Mouse (Mus musculus) heart, embryonic 11.5 days (tissue): ENCODE measurements around the gene Per3. TPM values are rescaled to one million over a fixed set of nuclear protein-coding genes. Genes with fewer than 3 reads are reported as not detected.

ENCODE experiments used
- ATAC-seq: fragments of 200-750 bp; cut with Nextera tagmentation; replicated peaks from 2 replicates; pipeline ENCODE4 v1.8.0; 2017; ENCODE audit warnings: moderate library complexity; ENCODE audit not compliant: insufficient number of reproducible peaks, low FRiP score, low TSS enrichment
- H3K27ac ChIP-seq: fragments of 300-500 bp; sonication (generic); 2 replicates; pipeline ENCODE4 v1.5.1; 2014; ENCODE audit warnings: mild to moderate bottlenecking, low read depth, low read length
- H3K27me3 ChIP-seq: fragments of 300-500 bp; sonication (generic); 2 replicates; pipeline ENCODE4 v1.6.1; 2014; ENCODE audit warnings: mild to moderate bottlenecking, low read length, mixed read lengths; ENCODE audit not compliant: control insufficient read depth, insufficient read depth
- H3K36me3 ChIP-seq: fragments of 300-500 bp; sonication (generic); 2 replicates; pipeline ENCODE4 v1.6.1; 2014; ENCODE audit warnings: mild to moderate bottlenecking, low read length, moderate library complexity, mixed read lengths; ENCODE audit not compliant: control insufficient read depth, insufficient read depth
- H3K4me1 ChIP-seq: fragments of 300-500 bp; sonication (generic); 2 replicates; pipeline ENCODE4 v1.6.1; 2014; ENCODE audit warnings: low read length; ENCODE audit not compliant: control insufficient read depth, insufficient read depth
- H3K4me2 ChIP-seq: fragments of 300-500 bp; sonication (generic); 2 replicates; pipeline ENCODE4 v1.6.1; 2014; ENCODE audit warnings: mild to moderate bottlenecking, moderate library complexity
- H3K4me3 ChIP-seq: fragments of 300-500 bp; sonication (generic); 2 replicates; pipeline ENCODE4 v1.5.1; 2014; ENCODE audit warnings: low read depth, low read length
- H3K9ac ChIP-seq: fragments of 300-500 bp; sonication (generic); 2 replicates; pipeline ENCODE4 v1.6.1; 2014; ENCODE audit warnings: mild to moderate bottlenecking, low read depth, low read length, moderate library complexity
- H3K9me3 ChIP-seq: fragments of 300-500 bp; sonication (generic); replicated peaks from 2 replicates; pipeline ENCODE4 v1.6.1; 2016; ENCODE audit warnings: low read length; ENCODE audit not compliant: control insufficient read depth
- WGBS: fragments of 180-500 bp; shearing (Covaris S2); extraction: QIAGEN DNeasy Blood & Tissue Kit; methylation state at CpG from one replicate; pipeline ENCODE4 v1.1.7; 2014; ENCODE audit not compliant: insufficient replicate concordance; 5-methylcytosine and 5-hydroxymethylcytosine counted together
- polyA plus RNA-seq: library from polyadenylated mRNA; unstranded; fragments of >200 nt; fragmentation: Nextera tagmentation; extraction: Ambion mirVana; gene quantifications from 2 replicates; pipeline ENCODE4 v1.2.1, GENCODE M21; 2014

The Per3 gene
- polyA plus RNA-seq, 1 experiment from 2014 or later = 6.7 TPM

DNA sequence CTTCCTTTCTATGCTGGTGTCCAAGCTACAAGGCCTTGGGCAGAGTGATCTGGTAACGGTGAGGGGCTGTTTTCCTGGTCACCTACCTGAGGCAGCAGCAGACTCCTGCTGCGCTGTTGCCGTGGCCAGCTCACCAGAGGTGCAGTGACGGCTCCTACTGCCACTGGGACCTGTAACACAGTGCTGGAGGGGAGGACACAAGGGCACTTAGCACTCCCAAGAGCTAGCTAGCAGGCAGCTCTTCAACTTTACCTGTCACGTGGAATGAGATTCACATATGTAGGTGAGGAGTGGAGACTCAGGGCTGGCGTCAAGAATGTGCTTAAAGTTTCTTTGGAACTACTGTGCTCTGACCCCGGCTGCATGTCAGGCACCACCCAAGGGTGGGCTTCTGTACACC, 34.1 kb downstream of the Per3 start:
- Histone ChIP-seq H3K36me3 (peaks cover 2% of the 10 kb centered on the region), H3K27ac (no peak overlapping the region), H3K27me3 (no peaks in the 10 kb centered on the region), H3K4me1 (peaks cover 3% of the 10 kb centered on the region), H3K9ac (no peak overlapping the region), H3K4me2 (no peak overlapping the region), H3K4me3 (no peak overlapping the region), H3K9me3 (no peaks in the 10 kb centered on the region)
- WGBS = 86% methylated on average over 7 of the region's 7 CpGs
- no peak for ATAC-seq

DNA sequence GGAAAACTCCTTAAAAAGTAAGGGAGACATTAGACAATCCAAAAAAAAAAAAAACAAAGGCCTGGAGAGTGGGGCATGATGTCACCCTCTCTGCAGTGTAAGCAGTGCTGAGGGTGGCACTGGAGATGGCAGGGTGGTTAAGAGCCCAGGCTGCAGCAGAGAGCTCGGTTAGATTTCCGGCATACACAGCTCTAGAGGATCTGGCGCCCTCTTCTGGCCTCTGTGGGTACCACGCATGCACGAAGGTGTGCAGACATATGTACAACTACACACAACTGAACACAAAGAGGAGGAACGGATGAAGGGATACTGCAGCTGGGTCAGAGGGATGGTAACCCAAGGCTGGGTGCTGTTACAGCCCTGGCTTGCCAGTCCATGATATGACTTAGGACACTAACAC, 37.5 kb downstream of the Per3 start:
- no peak for ATAC-seq
- Histone ChIP-seq H3K9ac (no peak overlapping the region), H3K27ac (no peak overlapping the region), H3K4me1 (no peaks in the 10 kb centered on the region), H3K36me3 (peaks cover 3% of the 10 kb centered on the region; the same call in 1 of the 2 replicates), H3K4me2 (no peak overlapping the region), H3K4me3 (no peak overlapping the region), H3K27me3 (no peaks in the 10 kb centered on the region), H3K9me3 (no peaks in the 10 kb centered on the region)
- WGBS = 50% methylated on average over 6 of the region's 6 CpGs

DNA sequence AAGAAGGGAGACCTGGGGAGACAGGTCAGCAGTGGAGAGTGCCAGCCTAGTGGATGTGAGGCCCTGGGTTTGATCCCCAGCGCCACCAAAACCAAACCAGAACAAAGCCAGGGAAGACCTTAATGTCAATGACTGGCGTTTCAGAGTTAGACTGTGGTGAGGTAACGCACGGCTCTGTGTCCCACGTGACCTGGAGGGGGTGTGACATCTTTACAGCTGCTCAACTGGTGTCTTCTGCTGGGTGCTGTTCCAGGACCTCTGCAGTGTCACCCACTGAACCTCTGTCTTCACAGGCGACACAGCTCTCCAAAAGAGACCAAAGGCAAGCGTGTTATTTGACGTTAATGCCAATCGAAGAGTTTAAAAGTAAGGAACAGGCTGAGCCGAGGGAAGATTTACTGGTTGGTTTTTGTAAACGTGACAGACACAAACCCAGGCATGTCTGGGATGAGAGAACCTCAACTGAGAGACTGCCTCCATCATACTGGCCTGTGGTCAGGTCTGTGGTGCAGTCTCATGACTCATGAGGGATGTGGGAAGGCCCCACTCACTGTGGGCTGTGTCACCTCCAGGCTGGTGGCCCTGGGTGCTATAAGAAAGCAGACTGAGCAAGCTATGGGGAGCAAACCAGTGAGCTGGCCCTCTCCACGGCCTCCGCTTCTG, 38.7 kb downstream of the Per3 start:
- Histone ChIP-seq H3K9ac (no peak overlapping the region), H3K36me3 (peaks cover 3% of the 10 kb centered on the region; the same call in 1 of the 2 replicates), H3K4me2 (no peak overlapping the region), H3K4me1 (no peaks in the 10 kb centered on the region), H3K27ac (no peak overlapping the region), H3K4me3 (no peak overlapping the region), H3K9me3 (no peaks in the 10 kb centered on the region), H3K27me3 (no peaks in the 10 kb centered on the region)
- ATAC-seq = no peak
- WGBS = 87% methylated on average over 13 of the region's 13 CpGs

DNA sequence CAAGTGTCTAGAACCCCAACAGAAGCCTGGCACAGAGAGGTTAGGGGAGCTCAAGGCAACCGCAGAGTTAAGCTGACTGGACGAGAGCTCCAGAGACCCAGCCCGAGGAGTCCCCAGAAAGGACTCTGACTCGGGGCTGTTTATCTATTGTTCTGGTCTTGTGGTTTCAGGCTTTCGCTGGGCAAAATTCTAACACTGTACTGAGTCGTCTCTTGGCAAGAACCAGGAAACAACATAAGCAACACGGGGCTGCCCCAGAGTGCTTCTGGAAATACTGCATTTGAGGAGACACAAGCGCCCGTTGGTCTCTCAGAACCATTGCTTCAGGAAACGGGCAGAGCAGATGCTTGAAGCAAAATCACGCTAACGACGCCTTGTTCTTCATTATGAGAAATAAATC, 43.1 kb downstream of the Per3 start:
- H3K4me3 ChIP-seq = no peak overlapping the region
- no peak overlapping the region for H3K27ac ChIP-seq
- H3K4me1 ChIP-seq = no peaks in the 10 kb centered on the region
- no peak overlapping the region for H3K4me2 ChIP-seq
- no peak for ATAC-seq
- H3K27me3 ChIP-seq = no peaks in the 10 kb centered on the region
- H3K36me3 ChIP-seq = peaks cover 3% of the 10 kb centered on the region; the same call in 1 of the 2 replicates
- H3K9ac ChIP-seq = no peak overlapping the region
- no peaks in the 10 kb centered on the region for H3K9me3 ChIP-seq
- WGBS = 71% methylated on average over 13 of the region's 13 CpGs

DNA sequence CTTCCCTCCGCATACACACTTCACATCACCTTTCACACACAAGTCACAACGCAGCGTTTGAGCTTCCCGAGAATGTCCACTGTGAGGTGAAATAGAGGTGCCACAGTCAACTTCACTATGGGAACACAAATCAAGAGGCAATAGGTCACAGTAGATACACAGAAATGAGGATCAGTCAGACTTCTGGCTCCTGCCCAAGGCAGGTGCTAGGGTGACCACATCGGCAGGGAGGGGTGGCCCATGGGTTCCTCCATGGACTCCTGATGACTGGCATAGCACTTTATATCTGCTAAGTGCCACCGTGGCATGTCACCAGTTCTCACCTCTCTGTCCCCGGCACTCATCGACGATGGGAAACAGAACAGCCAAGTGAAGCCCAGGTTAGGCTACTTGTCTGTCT, 45.8 kb downstream of the Per3 start:
- Histone ChIP-seq H3K9me3 (no peaks in the 10 kb centered on the region), H3K36me3 (no peaks in the 10 kb centered on the region), H3K27ac (no peak overlapping the region), H3K4me1 (no peaks in the 10 kb centered on the region), H3K4me3 (no peak overlapping the region), H3K9ac (no peak overlapping the region), H3K27me3 (no peaks in the 10 kb centered on the region), H3K4me2 (no peak overlapping the region)
- no peak for ATAC-seq
- WGBS = 87% methylated on average over 9 of the region's 9 CpGs

DNA sequence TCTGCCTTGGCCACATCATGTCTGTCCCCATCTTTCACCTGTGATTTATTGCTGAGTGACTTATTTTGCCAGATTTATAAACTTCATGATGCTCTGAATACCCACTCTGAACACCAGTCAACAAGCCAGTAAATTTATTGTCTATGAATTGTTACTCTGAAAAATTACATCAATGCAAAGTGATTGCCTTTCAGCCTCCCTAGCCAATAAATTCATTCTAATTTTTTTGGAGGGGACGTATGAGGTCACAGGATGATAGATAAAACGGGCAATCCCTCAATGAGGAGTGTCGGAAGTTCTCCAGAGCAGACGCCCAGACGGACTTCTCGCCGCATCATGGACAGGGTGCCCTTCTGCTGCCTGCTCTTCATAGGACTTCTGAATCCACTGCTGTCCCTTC, 47.7 kb downstream of the Per3 start, which contains the start of gene Uts2:
Uts2 (plus strand) TSS at position 301 of the 400 bp plus-strand sequence.
- no peaks in the 10 kb centered on the region for H3K9me3 ChIP-seq
- H3K9ac ChIP-seq = no peak within 1 kb of the TSS
- H3K4me1 ChIP-seq = no peaks in the 10 kb centered on the region
- no peak within 1 kb of the TSS for H3K27ac ChIP-seq
- no peaks in the 10 kb centered on the region for H3K27me3 ChIP-seq
- no peaks in the 10 kb centered on the region for H3K36me3 ChIP-seq
- H3K4me3 ChIP-seq = no peak within 1 kb of the TSS
- no peak for ATAC-seq
- WGBS = 84% methylated on average over 7 of the region's 7 CpGs
- no peak within 1 kb of the TSS for H3K4me2 ChIP-seq

DNA sequence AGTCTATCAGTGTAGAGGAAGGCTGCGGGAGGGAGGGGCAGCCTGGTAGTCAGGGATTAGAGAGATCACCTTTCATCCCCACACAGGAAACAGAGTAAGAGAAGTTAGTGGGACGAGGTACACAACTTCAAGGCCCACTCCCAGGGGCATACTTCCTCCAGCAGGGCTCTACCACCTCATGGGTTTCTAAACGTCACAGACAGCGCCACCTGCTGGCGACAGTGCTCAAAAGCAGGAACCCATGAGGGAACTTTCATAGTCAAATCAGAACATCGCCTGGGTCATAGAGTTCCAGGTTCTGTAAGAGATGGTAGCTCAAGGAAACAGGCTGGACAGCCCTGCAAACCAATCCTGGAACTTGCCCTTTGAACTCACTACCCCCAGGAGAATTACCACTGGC, 54.3 kb downstream of the Per3 start:
- no peak overlapping the region for H3K27ac ChIP-seq
- no peak overlapping the region for H3K4me3 ChIP-seq
- ATAC-seq = no peak
- no peaks in the 10 kb centered on the region for H3K27me3 ChIP-seq
- no peaks in the 10 kb centered on the region for H3K9me3 ChIP-seq
- WGBS = 43% methylated on average over 6 of the region's 6 CpGs
- no peak overlapping the region for H3K9ac ChIP-seq
- H3K4me1 ChIP-seq = no peaks in the 10 kb centered on the region
- H3K36me3 ChIP-seq = no peaks in the 10 kb centered on the region
- no peak overlapping the region for H3K4me2 ChIP-seq

DNA sequence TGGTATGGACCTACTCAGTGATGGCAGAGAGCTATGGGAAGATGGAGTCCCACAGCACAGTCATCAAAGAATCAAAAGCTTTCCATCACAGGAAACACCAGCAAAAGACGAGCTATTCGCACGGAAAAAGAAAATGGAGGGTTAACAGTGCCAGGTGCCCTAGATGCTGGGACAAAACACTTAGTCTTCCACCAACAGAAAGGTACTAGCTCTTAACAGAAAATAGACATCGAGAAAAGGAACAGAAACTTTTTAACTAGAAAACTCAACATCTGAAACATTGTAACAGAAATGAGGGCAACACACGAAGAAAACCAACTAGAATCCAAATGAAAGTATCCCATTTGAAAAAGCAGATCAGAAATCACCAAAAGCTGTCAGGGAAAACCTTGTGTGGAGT, 64.3 kb downstream of the Per3 start:
- H3K27ac ChIP-seq = no peak overlapping the region
- no peak overlapping the region for H3K4me3 ChIP-seq
- H3K36me3 ChIP-seq = no peaks in the 10 kb centered on the region
- WGBS = 78% methylated on average over 5 of the region's 5 CpGs
- no peak for ATAC-seq
- H3K9me3 ChIP-seq = no peaks in the 10 kb centered on the region
- H3K4me1 ChIP-seq = no peaks in the 10 kb centered on the region
- no peaks in the 10 kb centered on the region for H3K27me3 ChIP-seq
- no peak overlapping the region for H3K9ac ChIP-seq
- no peak overlapping the region for H3K4me2 ChIP-seq

DNA sequence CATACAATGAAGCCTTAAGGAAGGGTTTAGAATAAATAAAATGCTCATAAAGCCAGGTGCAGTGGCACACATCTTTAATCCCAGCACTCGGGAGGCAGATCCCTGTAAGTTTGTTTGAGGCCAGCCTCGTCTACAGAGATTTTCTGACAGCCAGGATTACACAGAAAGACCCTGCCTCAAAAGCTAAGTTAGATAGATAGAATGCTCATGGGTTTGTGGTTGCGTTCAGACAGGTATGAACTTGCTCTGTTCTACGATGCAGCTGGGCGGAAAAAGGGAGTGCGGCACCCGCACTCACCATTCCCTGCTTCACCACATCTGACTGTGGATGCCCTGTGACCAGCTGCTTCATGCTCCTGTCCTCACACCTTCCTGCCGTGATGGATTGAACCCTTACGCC, 65.0 kb downstream of the Per3 start:
- no peak for ATAC-seq
- Histone ChIP-seq H3K27me3 (no peaks in the 10 kb centered on the region), H3K4me3 (no peak overlapping the region), H3K9me3 (no peaks in the 10 kb centered on the region), H3K4me2 (no peak overlapping the region), H3K27ac (no peak overlapping the region), H3K36me3 (no peaks in the 10 kb centered on the region), H3K9ac (no peak overlapping the region), H3K4me1 (no peaks in the 10 kb centered on the region)
- 73% methylated on average over 9 of the region's 9 CpGs for WGBS
